Mouse (Mus musculus) CD4-positive, CD25-positive, alpha-beta regulatory T cell, adult 2 months (primary cell): ENCODE results near the gene Cars2.
"Not testable (repeated sequence)": the region's sequence is repeated elsewhere in the genome, so short reads cannot be mapped to it uniquely, and the experiment has no call there.

ENCODE experiments used
- DNase-seq: peaks from one replicate; pipeline ENCODE4 v3.0.0-alpha.2; 2012; ENCODE audit warnings: low read depth, low spot score

Cars2 gene

GRCm38 (mm10) chr8:11475876-11476275 is 74.7 kb downstream of the Cars2 start:
- DNase-seq, result no peak

- no peak for DNase-seq
These were observed 75.2 kb downstream of the Cars2 start for GRCm38 (mm10) chr8:11475397-11475796.

DNA sequence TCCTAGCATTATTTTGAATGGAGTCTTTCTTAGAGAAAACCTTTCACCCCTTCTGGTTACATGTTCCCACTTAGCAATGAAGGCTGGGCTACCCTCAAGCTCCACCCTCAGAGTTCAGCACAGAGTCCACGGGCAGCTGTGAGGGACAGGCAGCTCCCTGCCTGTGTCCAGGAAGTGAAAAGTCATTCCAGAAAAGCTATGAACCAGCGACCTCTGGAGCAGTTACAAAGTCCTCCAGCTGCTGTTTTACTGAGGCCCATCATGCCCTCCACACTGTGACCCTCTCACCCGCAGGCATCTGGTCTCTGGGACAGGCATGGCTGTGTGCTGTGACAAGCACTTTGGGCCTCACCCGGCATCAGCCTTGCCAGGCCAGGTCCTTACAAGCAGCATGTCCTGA is 77.5 kb downstream of the Cars2 start:
- DNase-seq, result no peak

GRCm38 (mm10) chr8:11471309-11471708 is 79.3 kb downstream of the Cars2 start:
- DNase-seq, result no peak

GRCm38 (mm10) chr8:11470694-11471093 is 79.9 kb downstream of the Cars2 start:
- no peak for DNase-seq

DNA sequence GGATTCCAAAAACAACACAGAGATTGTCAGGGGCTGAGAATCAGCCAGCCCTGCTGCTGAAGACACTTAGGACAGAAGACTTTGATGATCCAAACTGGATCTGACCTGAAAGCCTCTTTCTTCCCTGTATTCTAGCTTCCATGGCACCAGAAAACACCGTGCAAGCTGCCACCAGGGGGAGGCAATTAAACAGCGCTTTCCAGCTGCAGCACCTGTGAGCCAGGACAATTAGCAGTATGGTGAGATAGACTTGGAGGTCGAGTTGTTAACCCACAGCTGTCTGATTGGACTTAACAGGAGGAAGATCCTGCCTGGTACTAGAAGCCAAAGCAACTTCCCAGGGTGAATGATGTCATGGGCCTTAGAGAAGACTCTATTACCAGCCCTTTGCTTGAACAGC is 81.5 kb downstream of the Cars2 start:
- DNase-seq, result peak; percentile 47

GRCm38 (mm10) chr8:11466528-11466927 is 84.1 kb downstream of the Cars2 start:
- not testable (repeated sequence) for DNase-seq

- DNase-seq, result no peak
These were observed 85.0 kb downstream of the Cars2 start for GRCm38 (mm10) chr8:11465619-11466018.

GRCm38 (mm10) chr8:11464707-11464964 is 85.9 kb downstream of the Cars2 start:
- DNase-seq, result no peak
